Mouse (Mus musculus) adrenal gland, adult 2 months (tissue): ENCODE results near the gene Rbm46. TPM values are rescaled to one million over a fixed set of nuclear protein-coding genes. Genes with fewer than 3 reads are reported as not detected.
A peak's percentile ranks its signal among the peaks of the same experiment; 100 is the strongest.

Experiments used
- DNase-seq: peaks from one replicate; pipeline ENCODE4 v3.0.0; 2021
- long read RNA-seq: library from polyadenylated mRNA; stranded (forward); transcript quantifications from one replicate; pipeline ENCODE4 v2.0.0, GENCODE M21; 2021
- polyA plus RNA-seq: library from polyadenylated mRNA; depleted of rRNA; stranded (reverse); fragments of >200 nt; gene quantifications from 2 replicates; pipeline ENCODE4 v1.2.3, GENCODE M21; 2012; rRNA removed
- total RNA-seq, 2 experiments: library from RNA; stranded (reverse); gene quantifications; 2 replicates each; pipeline ENCODE4 v1.2.3; 2021

Gene Rbm46
- total RNA-seq (under 1 TPM; 0.38 to 0.69 TPM), polyA plus RNA-seq (not detected in 2 replicates)
- long read RNA-seq, partial matches to known transcripts = 0 of 2 reads
- long read RNA-seq, other reads (novel, unspliced or antisense) = 2 of 2 reads

DNA sequence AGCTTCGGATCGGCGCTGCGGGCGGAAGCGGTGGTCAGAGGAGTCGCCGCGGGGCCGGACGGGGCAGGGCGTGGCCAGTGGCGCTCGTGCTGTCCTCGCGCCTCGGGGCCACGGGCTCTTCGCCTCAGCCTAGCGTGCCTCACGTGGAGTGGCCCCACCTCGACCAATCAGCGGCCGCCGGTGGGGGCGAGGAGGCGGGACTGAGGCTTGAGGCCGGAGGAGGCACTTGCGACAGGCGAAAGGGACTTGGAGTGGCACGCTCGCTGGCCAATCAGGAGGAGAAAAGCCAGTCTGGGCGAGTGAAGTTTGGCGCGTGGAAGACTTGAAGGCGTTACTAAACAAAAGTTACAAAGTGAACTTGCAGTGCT, at the start of gene Rbm46:
TSS of gene Rbm46 (minus strand) at position 112 of the 368 bp plus-strand sequence.
- DNase-seq = peak; percentile 76

DNA sequence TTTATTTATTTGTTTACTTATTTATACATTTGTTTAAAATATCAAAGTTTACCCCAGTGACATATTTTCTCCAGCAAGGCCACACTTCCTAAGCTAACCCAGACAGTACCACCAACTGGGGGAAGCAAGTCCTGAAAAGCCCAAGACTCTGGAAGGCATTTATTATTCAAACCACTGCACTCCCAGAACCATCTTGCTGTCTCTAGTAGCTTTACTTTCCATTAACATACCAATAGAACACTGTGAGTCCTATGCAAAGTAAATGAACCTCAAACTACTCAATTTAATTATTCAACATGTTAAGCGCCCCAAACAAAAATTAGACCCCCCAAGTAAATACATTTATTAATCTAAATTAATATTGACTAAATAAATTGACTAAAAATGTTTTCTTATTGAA, 39.3 kb upstream of the Rbm46 start:
- no peak for DNase-seq

DNA sequence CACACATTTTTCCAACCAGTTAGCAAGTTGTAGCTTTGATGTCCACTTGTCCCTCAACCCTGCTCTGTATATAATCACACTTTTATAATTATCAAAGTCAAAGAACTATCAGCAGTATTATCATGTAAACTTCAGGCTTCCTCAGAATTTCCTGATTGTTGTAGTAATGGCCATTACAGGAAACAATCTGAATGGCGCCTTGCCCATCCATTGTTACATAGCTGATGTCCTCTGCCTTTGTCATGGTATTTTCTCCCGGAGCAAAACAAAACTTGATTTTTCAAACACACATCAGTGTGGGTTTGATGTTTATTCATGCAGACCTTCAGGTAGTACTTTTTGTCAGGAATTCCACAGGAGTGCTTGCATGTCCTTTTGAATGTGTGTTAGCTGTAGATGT, 32.4 kb upstream of the Rbm46 start:
- no peak for DNase-seq

DNA sequence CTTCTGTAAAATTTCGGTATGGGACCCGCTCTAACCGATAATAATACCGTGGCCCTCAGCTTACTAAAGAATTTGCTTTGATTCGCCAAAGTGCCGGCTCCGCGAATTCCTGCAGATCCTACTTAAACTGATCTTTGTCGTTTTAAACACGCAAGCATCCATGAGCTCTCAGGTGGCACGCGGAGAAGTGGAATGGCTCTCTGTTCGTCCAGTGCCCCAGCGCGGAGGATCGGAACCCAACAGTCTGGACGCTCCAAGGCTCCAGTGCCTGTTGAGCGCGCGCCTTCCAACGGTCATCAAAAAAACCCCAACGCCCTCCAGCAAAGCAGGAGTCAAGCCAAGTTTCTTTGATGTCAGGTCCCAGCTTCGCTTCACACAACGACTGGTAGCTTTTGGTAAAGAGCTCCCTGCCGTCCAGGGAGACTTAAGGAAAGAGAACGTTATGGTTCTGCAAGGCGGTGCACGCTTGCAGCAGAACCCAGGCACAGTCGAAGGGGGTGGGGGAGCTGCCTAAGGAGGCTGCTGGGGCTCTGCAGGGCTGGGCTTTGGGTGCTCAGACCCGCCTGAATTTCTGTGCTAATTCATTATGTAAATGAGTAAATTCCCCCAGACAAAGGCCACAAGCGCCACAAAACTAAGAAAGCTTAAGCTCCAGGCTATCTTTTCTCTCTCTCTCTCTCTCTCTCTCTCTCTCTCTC, 28.1 kb upstream of the Rbm46 start:
- DNase-seq = peak; percentile 4

DNA sequence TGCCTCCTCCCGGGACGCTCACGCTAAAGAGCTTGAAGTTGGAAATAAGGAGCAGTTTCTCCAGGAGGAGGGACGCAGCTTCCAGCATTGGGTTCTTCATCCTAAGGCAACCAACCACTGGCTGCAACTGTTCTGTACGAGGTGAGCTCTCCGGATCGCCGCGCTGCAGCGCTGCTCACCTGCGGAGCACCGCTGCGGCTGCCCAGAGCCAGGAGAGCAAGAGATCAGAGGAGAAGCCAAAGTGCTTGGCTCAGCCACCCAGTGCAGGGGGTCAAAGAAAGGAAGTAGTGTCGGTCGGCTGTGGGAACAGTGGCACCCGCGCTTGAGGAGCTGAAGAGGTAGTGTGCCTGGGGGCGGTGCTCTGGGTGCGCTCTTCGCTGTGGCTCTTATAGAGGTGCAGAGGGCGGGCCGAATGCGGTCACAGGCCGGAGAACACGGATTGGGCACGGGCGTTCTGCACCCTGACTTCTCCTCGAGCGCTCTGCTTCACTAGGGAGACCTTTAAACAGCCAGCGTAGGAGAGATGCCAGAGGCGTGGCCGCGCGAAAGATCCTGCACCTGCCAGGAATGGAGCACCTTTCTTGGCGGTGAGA, 27.4 kb upstream of the Rbm46 start, which contains the start of gene Lrat:
TSS of gene Lrat (minus strand) at position 361 of the 593 bp plus-strand sequence.
- peak; percentile 34 for DNase-seq

DNA sequence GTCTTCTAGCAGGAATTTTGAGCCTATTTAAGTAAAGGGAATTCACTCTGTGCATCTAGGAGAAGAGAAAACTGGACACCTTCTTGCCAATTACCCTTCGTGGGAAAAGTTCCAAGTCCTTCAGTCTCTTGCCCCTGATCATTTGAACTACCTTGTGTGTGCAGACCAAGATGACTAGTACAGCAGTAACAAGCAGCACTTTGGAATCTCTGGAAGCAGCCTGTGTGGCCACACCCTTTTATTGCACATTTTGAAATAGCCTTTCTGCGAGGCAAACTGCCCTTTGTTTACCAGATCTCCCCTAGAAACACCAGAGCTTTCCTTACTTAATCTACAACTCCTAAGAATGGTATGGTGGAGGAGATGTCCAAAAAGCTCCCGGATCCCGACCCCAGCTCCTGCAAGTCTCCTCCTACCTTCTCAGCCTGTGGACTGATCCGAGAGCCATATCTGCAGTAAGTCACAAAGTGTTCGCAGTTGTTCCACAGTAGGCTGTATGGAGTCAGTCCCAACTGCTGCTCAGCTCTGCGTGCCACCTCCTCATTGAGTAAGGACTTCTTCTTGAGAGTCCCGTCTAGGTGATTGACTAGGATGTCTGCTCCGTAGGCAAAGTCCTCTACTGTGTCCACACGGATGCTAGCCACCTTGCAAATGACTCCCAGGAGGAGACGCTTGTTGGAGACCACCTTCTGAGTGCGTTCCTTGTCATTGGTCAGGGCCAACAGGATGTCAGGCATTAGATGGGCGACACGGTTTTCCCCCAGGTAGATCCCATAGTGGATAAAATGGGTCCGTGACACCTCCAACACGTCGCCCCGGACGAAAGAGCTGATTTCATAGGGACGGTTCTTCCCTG, 26.7 kb upstream of the Rbm46 start:
- DNase-seq = no peak

DNA sequence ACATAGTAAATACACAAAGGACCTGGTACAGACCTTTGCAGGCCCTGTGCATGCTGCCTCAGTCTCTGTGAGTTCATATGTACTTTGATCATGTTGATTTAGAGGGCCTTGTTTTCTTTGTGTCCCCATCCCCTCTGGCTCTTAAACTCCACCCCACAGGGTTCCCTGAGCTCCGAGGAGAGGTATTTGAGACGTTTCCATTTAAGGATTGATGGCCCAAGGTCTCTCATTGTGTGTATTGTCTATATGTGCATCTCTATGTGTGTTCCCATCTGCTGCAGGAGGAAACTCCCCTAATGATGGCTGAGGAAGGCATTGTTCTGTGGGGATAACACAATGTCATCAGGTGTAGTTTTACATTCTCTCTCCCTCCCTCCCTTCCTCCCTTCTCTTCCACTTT, 12.6 kb upstream of the Rbm46 start:
- DNase-seq = no peak

DNA sequence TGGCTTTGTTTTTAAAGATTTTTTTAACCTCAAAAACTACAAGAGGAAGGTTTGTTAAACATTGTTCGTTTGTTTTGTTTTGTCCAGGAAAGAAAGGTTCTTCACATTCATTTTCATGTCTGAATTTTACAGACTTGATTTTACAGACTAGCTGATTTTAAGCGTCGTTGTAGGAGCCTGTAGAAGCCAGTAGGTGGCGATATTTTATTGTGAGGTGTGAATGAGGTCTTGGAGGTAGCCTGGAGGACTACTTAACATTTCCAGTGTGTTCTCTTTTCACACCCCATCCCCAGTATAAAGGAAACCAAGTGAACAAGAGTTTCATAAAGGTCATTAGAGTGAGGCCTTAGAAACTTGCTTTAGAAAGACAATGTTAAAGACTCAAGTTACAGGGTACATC, 975 bp upstream of the Rbm46 start:
- DNase-seq = no peak

DNA sequence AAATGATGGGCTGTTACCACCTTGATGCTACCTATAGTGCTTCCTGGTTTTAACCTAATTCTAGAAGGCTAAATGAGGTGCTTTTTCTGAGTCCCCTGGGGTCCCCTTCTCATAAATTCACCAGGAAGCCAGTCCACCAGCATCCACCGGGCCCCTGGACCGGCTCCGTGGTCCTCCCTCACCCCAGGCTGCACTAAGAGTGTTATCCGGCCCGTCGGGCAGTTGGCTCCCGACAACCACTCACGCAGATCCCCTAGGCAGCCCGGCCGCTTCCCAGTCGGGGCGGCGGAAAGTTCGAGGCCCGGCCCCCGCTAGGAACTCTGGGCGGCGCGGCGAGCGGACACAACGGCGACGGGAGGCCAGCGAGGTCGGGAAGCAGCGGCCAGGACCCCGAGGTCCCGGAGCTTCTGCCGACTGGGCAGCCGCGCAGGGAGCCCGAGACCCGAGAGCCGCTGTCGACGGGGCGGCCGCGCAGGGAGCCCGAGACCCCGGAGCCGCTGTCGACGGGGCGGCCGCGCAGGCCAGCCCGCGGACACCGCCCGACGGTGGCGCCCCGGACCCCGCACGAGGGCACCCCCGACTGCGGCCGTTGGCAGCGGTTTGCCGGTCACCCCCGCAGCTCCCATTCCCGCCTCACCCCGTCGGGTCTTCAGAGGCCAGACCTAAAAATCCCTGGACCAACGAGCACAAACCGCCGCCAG, 462 bp downstream of the Rbm46 start:
- no peak for DNase-seq

DNA sequence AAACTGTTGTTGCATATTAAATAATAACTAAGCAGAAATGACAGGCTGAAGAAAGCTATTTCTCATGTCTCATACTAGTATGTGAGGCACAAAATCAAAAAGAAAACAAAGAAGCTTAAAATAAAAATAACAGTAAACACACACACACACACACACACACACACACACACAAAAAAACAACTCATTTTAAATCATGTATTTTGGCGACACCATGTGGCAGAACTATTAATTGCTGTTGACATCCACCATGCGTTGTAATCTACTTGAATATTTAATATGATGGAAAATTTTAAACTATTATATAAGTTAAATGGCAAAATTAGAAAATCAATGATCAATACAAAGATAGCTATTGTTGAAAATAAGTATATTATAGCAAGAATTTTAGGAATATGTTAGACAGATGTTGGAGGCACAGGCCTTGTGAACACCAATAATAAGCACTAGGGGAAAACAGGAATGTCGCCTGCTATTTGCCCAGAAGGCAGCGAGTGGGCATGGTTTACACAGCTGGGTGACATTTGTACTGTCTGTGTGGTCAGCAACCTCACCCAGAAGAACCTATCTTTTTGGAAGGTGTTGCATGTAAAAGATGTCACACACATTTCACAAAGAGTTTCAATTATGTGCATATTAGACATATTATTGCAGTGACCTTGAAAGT, 18.7 kb downstream of the Rbm46 start:
- DNase-seq = no peak

DNA sequence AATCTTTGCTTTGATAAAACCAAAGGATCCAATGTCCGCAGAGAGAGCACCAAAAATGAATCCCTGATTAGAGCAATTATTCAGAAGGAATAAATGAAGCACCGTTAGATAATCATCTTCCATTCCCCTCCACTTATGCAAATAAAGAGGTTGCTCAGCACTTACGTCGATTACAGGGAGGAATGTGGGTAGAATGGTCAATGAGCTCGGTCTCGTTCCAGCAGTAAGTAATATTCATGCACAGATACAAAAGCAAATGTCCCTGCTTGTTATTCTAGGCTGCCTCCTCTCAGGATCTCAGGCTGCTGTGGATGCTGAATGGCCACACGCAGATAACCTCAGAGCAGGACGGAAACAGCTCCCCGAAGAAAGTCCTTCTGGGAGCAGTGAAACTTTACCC, 51.1 kb downstream of the Rbm46 start:
- no peak for DNase-seq

DNA sequence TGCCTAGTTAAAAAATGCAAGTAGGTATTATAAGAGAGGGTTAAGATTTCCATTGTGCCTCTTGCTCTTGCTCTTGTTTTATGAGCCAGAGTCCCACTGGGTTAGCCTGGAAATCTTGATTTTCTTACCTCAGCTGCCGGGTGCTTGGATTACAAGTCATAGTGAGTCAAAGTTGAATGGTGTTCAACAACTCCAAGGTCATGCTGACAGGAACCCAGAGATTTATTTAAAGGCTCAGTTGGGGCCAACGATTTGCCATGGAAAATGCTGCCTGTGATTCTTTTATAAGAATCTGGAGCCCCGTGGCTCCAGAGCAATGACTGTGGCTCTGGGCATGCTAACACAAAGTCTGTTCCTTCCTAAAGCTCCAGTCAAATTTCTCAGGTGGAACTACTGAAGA, 64.4 kb downstream of the Rbm46 start:
- DNase-seq = peak; percentile 74

DNA sequence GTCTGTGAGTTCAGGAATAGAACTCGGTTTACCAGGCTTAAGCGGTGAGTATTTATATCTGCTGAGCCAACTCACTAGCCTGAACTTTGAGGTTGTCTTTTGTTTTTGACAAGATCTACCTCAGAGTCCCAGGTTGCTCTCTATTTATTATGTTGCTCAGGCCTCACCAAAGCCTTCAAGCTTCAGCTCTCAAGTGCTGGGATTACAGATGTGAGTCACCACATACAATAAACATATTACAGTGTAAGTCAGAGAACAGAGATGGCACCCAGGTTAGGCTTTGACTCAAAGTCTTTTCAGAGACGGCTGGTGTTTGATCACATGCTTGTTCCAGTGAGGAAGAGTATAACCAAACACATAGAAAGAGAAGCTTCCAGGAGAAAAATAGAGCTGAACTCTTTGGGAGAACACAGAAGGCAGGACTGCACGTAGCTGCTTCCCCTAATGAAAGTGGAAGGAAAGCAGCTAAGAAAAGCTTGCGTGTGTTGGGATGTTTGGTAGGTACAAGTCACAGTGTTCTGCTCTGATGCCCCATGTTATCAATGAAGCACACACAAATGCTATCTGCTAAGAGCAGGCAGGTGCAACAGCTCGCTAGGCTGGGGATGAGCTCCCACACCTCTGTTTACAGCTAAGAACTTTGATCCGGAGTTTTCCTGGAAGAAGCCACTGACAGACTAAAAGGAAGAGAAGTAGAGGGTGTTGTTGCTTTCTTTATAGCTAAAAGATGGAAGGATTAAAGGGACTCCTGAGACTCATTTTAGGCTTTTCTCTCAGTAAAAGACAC, 65.8 kb downstream of the Rbm46 start:
- DNase-seq = no peak

DNA sequence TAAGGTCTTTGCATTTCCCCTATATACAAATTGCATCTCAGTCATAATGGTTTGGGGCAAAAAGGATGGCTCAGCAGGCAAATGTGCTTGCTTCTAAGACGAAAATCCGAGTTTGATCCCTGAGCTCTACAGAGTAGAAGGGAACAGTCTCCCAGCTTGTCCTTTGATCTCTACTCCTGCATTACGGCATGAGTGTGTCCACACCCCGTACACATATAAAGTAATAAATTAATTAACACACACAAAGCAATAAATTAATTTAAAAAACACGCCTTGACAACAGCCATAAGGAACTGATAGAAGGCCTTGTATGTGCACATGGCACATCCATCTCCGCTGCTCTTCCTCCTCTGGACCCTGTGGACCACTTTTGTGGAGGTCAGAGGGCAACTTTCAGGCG, 66.5 kb downstream of the Rbm46 start:
- DNase-seq = no peak

DNA sequence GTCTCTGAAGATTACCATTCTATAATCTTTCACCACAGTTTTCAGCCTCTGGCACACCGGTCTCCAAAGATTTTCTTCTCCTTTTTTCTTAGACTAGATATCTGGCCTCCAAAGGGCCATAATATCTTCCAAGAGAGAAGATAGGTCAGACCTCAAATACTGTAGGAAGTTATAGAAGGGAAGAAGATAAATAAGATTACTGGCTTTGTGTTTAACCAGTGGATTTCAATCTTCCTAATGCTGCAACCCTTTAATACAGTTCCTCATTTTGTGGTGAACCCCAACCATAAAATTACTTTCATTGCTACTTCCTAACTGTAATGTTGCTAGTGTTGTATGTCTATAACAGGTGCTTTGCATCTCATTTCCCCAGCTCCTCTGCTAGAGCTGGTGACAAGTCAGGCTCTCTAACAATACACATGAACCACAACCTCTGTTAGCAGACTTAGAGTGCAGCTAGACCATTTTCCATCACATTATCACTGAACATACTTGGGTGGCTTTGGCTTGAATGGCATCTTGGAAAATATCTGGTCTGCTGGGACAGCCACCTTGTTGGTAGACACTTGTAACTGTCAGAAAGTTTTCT, 67.9 kb downstream of the Rbm46 start:
- DNase-seq = no peak

DNA sequence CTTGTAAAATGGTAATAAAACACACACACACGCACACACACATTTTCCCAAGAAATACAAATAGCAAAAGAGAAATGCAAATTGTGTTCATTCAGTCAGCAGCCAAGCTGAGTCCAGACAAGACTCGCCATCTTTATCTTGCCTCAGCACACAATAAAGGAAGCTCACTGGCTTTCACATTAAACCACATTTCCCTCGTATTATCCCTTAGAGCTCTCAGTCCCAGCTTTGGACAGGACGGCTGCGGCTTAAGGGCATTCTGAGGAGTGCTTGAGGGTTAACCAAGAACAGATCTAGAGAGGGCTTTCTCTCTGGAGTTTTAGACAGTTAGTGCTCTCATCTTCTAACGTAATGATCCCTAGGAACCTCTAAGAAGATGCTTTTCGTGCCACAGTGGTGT, 71.0 kb downstream of the Rbm46 start:
- DNase-seq = no peak

DNA sequence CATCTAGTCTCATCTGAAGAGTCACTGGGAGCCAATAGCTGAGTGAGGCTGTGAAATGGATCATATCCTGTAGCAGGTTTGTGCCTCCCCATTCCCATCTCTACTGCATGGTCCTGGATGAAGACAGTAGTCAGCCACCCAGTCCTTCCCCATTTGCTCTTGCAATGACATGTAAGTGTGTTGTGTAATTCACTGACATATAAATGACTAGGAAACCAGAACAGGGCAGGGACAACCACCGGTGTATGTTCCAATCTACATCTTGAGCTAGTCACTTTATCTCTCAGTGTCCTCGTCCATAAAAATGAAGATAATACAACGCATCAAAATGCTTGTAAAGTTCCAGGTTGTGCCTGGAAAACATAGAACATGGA, 75.8 kb downstream of the Rbm46 start:
- DNase-seq = no peak

DNA sequence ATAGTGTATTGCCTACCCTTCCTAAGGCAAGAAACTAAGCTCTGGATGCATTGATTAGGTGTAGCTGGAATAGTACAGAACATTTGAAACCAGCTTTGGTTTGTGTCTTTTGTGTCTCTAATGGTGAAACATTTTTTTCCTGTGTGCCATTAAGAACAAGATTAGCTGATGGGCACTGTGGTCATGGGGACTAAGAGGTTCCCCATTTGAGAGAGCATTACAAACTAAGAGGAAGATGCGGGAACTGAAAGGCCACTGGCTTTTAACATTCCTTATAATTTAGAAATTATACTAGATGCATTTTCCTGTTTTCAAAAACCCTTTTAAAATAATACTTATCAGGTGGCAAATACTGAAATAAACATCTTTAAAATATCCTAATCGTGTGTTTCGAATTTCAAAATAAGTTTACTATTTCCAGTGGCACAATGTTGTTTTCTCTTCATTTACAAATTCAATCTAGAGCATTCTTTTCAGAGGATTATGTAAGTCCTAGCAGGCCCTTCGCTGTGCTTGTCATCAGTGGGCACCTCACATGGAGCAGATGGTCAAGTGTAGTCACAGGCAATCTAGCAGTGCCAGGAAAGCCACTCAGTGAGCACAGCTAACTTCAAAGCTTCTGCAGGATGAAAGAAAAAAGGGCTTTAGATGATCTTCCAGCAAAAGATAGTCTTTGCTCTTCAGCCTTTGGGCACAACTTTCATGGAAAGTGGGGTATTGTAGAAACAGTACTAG, 76.4 kb downstream of the Rbm46 start:
- DNase-seq = no peak

DNA sequence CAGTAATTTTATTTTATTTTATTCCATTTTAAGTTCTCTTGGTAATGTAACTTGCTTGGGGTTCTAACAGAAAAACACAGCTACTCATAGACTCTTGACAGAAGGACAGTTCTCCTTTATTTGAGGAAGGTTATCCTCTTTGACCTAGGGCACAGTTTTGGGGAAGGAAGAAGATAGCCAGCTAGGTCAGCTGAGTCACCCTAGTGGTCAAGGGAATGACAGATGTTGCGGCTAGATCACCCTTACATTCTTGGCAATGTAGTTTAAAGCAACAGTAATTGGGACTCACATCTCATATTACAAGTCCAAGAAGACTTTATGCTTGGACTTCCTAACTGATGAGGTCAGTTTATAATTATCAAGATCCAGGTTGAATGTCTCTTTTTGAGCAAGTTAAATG, 82.6 kb downstream of the Rbm46 start:
- DNase-seq = peak; percentile 49

DNA sequence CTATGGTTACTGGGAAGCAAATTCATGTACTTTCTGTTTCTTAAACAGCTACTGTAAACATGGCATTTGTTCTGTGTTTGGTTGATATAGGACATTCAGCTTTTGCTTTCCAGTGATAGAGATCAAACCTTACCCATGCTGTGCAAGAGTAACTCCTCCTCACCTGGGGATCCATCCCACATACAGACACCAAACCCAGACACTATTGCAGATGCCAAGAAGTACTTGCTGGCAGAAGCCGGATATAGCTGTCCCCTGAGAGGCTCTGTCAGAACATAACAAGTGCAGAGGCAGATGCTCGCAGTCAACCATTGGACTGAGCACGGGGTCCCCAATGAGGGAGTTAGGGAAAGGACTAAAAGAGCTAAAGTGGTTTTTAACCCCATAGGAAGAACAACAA, 84.6 kb downstream of the Rbm46 start:
- no peak for DNase-seq
